Mouse (Mus musculus): ENCODE data around the gene Ldb3.

- TF ChIP-seq CTCF (IDR thresholded peaks at IDR 0.05; ENCODE audit: low read depth) = no peak
- TF ChIP-seq EP300 (IDR thresholded peaks at IDR 0.05; ENCODE audit: low read depth) = no peak
Observed at GRCm38 (mm10) chr14:34522701-34523100, 65.8 kb downstream of the Ldb3 start, which contains the start of gene 9230112D13Rik.
